Mouse (Mus musculus) CD4-positive, CD25-positive, alpha-beta regulatory T cell, adult 2 months (primary cell): ENCODE measurements around the gene 1810009A15Rik.
"Not testable (repeated sequence)": the region's sequence is repeated elsewhere in the genome, so short reads cannot be mapped to it uniquely, and the experiment has no call there.

Source experiments
- DNase-seq: peaks from one replicate; pipeline ENCODE4 v3.0.0-alpha.2; 2012; ENCODE audit warnings: low read depth, low spot score

Gene 1810009A15Rik

GRCm38 (mm10) chr19:8875031-8875430, 13.6 kb upstream of the 1810009A15Rik start:
- no peak for DNase-seq

GRCm38 (mm10) chr19:8880311-8881033, 8.2 kb upstream of the 1810009A15Rik start, which contains the start of gene Uqcc3:
Gene Uqcc3, minus strand, starts transcription at chr19:8880923.
- peak; percentile 92 for DNase-seq

DNA sequence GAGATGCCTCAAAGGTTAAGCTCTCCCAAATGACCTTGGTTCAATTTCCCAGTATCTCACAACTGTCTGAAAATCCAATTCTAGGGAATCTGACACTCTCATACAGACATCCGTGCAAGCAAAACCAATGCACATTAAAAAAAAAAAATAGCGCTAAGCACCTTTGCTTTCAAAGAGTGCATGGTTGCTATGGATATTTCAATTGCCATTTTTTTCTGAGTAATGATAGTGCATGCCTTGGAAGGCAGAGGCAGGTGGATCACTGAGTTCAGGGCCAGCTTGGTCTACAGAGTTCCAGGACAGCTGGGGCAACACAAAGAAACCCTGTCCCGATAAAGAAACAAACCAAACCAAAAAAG, 7.6 kb upstream of the 1810009A15Rik start:
- DNase-seq = no peak

DNA sequence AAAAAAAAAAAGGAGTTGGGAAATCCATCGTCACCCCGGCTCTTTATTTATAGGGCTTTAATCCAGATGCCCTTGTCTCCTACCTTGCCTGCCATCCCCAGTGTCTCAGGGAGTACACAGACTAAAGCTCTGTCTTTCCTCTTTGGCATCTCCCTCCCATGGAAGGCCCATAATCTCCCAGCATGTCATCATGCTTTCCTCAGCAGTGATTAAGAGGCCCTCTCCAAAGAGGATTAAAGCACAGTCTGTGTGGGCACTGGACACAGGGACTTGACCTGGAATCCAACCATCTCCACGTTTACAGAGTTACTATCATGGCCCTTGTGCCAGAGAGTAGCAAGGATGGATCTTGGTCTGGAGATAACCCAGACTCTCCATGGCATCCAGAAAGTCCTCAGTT, 5.0 kb upstream of the 1810009A15Rik start, which contains the start of the genes Lbhd1 and Gm49403:
Lbhd1 (plus strand) TSS at position 117 of the 400 bp plus-strand sequence.
Gm49403 (plus strand) TSS at position 315 of the 400 bp plus-strand sequence.
- DNase-seq = no peak

- no peak for DNase-seq
These were observed 1.6 kb upstream of the 1810009A15Rik start for GRCm38 (mm10) chr19:8886916-8887584.

GRCm38 (mm10) chr19:8887585-8888463, 829 bp upstream of the 1810009A15Rik start:
- DNase-seq = peak; percentile 20

DNA sequence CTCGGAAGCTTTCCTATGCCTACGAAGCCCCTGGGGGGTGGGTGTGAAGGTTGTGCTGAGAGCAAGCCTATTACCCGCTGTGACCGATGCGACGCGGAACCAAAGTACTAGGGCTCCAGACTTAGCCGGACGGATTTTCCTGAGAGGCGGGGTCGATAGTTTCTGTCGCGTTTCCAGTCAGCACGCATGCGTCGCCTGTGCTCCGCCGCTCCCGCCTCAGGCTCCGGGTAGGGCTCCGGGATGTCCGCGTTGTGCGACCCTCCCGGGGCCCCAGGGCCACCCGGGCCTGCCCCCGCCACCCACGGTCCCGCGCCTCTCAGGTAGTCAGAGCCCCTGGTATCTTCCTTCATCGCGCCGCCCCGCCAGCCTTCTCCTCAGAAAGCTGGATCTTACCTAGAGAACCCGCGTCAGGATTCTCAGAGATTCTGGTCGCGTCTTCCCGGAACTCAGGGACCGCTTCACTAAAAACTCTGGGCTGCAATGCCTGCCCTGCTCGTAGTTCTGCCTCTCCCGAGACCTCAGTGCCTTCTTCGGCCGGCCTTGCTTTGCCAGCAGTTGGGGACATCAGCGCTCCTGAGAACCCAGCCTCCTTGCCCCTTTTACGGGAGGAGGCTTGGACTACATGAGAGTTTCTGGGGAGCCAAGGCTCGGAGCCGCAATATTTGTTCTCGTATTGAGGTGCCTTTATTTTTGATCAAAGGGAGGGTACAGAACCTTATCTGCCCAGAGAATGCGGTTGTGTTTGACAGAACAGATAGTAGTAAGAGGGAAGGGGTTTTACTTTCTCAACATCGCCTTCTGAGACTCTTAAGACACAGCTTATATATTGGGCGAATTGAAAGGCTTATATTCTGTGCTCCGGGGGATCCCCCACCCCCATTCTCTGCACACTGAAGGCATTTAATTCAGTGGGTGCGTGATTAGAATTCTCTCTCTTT, 4.4 kb downstream of the 1810009A15Rik start, which contains the start of gene Ints5:
Ints5 (plus strand) TSS at position 177 of the 938 bp plus-strand sequence.
- DNase-seq = peak; percentile 91

GRCm38 (mm10) chr19:8895397-8895960, 6.8 kb downstream of the 1810009A15Rik start:
- no peak for DNase-seq

- not testable (repeated sequence) for DNase-seq
These were observed 7.6 kb downstream of the 1810009A15Rik start for GRCm38 (mm10) chr19:8896231-8896630.

DNA sequence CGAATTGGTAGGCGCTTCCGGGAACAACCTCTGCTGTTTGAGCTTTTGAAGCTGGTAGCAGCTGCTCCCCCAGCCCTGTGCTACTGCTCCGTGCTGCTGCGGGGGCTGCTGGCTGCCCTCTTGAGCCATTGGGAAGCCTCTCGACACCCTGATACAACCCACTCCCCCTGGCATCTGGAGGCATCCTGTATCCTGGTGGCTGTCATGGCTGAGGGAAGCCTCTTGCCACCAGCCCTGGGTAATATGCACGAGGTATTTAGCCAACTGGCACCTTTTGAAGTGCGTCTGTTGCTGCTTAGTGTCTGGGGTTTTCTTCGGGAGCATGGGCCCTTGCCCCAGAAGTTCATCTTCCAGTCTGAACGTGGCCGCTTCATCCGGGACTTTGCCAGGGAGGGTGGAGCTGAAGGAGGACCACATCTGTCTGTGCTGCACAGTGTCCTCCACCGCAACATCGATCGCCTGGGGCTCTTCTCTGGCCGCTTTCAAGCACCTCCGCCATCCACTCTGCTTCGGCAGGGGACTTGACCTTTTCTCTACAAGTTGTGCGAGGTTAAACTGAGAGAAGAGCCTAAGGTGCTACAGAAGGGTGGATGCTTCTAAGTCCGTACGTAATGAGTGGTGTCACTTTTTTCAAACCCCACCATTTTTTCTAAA, 8.7 kb downstream of the 1810009A15Rik start:
- peak; percentile 30 for DNase-seq

- peak; percentile 97 for DNase-seq
These were observed 9.3 kb downstream of the 1810009A15Rik start, which contains the start of gene Ganab for GRCm38 (mm10) chr19:8897865-8898495. Gene Ganab, plus strand, starts transcription at chr19:8898071.

DNA sequence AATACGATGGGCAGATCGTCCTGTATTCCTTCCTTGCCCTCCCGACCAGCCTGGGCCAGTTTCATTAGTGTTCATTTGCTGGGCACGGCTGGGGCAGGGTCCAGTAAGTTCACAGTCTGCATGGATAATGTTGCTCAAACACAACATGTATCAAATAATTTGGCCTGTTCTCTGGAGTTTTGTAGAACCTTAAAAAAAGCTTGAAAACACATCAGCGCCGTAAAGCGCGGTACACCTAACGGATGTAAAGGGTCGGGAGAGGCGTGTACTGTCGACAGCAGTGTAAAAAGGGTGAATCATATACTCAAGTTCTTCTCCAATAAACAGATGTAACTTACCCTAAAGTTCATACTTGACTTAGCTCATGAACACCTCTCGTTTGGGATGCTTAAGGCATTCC, 9.9 kb downstream of the 1810009A15Rik start:
- DNase-seq = peak; percentile 49

GRCm38 (mm10) chr19:8899079-8899478, 10.4 kb downstream of the 1810009A15Rik start:
- DNase-seq = no peak

GRCm38 (mm10) chr19:8903412-8903811, 14.8 kb downstream of the 1810009A15Rik start:
- DNase-seq = no peak

DNA sequence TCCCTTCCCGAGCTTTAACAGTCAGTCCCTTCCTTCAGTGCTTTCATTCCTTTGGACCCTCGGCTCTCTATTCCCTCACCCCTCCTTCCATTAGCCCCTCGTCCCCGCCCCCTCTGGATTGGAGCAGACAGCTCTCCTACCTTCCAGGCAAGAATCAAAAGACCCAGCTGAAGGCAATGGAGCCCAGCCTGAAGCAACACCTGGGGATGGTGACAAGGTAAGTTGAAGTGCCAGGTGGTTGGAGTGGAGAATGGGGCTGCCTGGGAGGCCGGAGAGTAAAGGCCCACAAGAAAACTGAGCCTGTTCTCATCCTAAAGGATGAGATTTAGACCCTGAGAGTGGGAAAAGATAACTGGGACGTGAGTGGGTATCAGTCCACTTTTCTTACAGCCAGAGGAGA, 19.9 kb downstream of the 1810009A15Rik start:
- no peak for DNase-seq

- DNase-seq = no peak
These were observed 23.2 kb downstream of the 1810009A15Rik start for GRCm38 (mm10) chr19:8911810-8912209.

GRCm38 (mm10) chr19:8914212-8914611, 25.6 kb downstream of the 1810009A15Rik start:
- DNase-seq = no peak

DNA sequence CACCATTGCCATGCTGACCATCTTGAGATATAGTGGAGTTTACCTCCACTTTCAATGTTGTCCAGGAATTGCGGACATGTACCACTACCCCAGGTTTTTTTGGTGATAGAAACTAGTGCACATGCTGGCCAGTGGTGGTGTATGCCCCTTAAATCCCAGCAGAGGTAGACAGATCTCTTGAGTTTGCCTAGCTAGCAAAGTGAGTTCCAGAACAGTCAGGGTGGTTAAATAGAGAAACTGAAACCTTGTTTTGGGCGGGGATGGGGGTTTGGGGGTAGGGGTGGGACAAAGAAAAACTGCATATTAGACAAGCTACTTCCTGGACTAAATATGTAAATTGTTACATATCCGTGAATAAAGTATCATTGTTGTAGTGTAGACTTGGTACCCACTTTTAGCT, 30.3 kb downstream of the 1810009A15Rik start:
- peak; percentile 46 for DNase-seq

DNA sequence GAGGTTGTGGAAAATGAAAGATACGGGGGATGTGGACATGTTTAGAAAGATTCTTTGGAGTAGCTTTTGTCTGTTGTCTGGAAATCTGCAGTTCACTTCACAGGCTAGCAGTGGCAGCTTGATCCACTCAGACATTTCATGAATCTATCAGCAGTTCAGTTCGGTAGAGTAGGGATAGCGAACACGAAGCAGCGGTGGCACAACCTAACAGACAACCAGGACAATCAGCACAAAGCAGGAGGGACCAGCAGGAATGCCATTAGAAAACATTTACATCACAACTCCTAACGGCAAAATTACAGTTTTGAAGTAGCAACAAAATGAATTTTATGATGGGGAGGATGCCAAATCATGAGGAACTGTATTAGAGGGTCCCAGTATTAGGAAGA, 31.0 kb downstream of the 1810009A15Rik start:
- DNase-seq = peak; percentile 28
